In genomic region chr7:24851596-24852325, GRCm38 (mm10) we compare ENCODE assay signal across 22 mouse cellular contexts. TPM values are rescaled to one million over a fixed set of nuclear protein-coding genes. Genes with fewer than 3 reads are reported as not detected.
DNase-seq lines count a peak whose midpoint lies in the region; ATAC-seq and TF ChIP-seq lines count a peak whose summit lies in the region.
"Had no signal": no experiment of that assay in that cellular context is flagged by ENCODE, and none has a peak within 500 bp of the region (broad histone marks: within the 10 kb centered on the region; RNA-seq: fewer than 3 reads in every experiment).

No protein-coding gene starts in this region.

- no peaks in the 10 kb centered on the region for H3K36me3 ChIP-seq in hindbrain, embryonic 10.5 days
- no peaks in the 10 kb centered on the region for H3K36me3 ChIP-seq in hindbrain, embryonic 13.5 days
- H3K36me3 ChIP-seq in ES-Bruce4 (ENCODE audit: control insufficient read depth, insufficient read depth, low read length, poor library complexity, severe bottlenecking), result no peaks in the 10 kb centered on the region
- H3K36me3 ChIP-seq in liver, embryonic 16.5 days (ENCODE audit: control insufficient read depth, insufficient read depth), result no peaks in the 10 kb centered on the region
- H3K36me3 ChIP-seq: kidney, embryonic 15.5 days; midbrain, embryonic 13.5 days had no signal

- no peak for ATAC-seq in hindbrain, embryonic 13.5 days (ENCODE audit: low FRiP score)
- no peak for ATAC-seq in liver, embryonic 16.5 days (ENCODE audit: low read depth)
- ATAC-seq: forebrain, postnatal 0 days; inflammation-experienced regulatory T-cells, adult 6 months; midbrain, embryonic 13.5 days had no signal

- WGBS in hindbrain, embryonic 10.5 days, result 89% methylated on average over 5 of the region's 5 CpGs
- WGBS in hindbrain, embryonic 13.5 days, result 87% methylated on average over 5 of the region's 5 CpGs
- WGBS in liver, embryonic 16.5 days (ENCODE audit: insufficient replicate concordance), result 62% methylated on average over 5 of the region's 5 CpGs

- no peak for DNase-seq in hindbrain, embryonic 10.5 days (ENCODE audit: low spot score)
- DNase-seq in gastrocnemius, adult 8-10 months (ENCODE audit: low spot score in 2 of 2), result no peak
- DNase-seq in kidney, adult 9 months, result no peak
- DNase-seq: cerebellum, postnatal 14 days; forebrain, postnatal 0 days; gastrocnemius, adult 2 months; lung, postnatal 4 days; thymus, postnatal 25 days had no signal

- no peak overlapping the region for H3K4me3 ChIP-seq in hindbrain, embryonic 10.5 days
- H3K4me3 ChIP-seq in hindbrain, embryonic 13.5 days, result no peak overlapping the region
- H3K4me3 ChIP-seq in ES-Bruce4 (ENCODE audit: low read depth, low read length), result peak overlapping the region; percentile 44
- peak overlapping the region; percentile 41 for H3K4me3 ChIP-seq in bone marrow macrophage, adult 2 months (ENCODE audit: insufficient read depth, low read length)
- peak overlapping the region; percentile 54 for H3K4me3 ChIP-seq in liver, embryonic 16.5 days (ENCODE audit: low read depth, low read length)
- H3K4me3 ChIP-seq: gastrocnemius, adult 2 months; kidney, embryonic 15.5 days; midbrain, embryonic 13.5 days had no signal

- no peak overlapping the region for H3K4me2 ChIP-seq in hindbrain, embryonic 13.5 days
- H3K4me2 ChIP-seq in liver, embryonic 16.5 days (ENCODE audit: low read depth, low read length), result peak overlapping the region; percentile 70
- H3K4me2 ChIP-seq: kidney, embryonic 15.5 days; lung, embryonic 14.5 days; midbrain, embryonic 13.5 days had no signal

- no peaks in the 10 kb centered on the region for H3K9me3 ChIP-seq in hindbrain, embryonic 10.5 days
- no peaks in the 10 kb centered on the region for H3K9me3 ChIP-seq in hindbrain, embryonic 13.5 days
- H3K9me3 ChIP-seq in ES-Bruce4 (replicated peaks; ENCODE audit: control insufficient read depth, insufficient read depth, low read length, poor library complexity, severe bottlenecking), result no peaks in the 10 kb centered on the region
- no peaks in the 10 kb centered on the region for H3K9me3 ChIP-seq in liver, embryonic 16.5 days (replicated peaks; ENCODE audit: control insufficient read depth, low read length)
- H3K9me3 ChIP-seq: kidney, embryonic 15.5 days; midbrain, embryonic 13.5 days had no signal

- no peak for TF ChIP-seq POLR2A in ES-Bruce4 (IDR thresholded peaks at IDR 0.05; ENCODE audit: insufficient read depth, low read length)
- TF ChIP-seq POLR2A in bone marrow macrophage, adult 2 months (IDR thresholded peaks at IDR 0.05; ENCODE audit: borderline replicate concordance, low read depth, low read length), result no peak

- TF ChIP-seq EP300 in ES-Bruce4 (IDR thresholded peaks at IDR 0.05; ENCODE audit: insufficient read depth, low read depth, low read length), result no peak

- TF ChIP-seq CTCF in ES-Bruce4 (IDR thresholded peaks at IDR 0.05; ENCODE audit: low read depth, low read length), result no peak
- no peak for TF ChIP-seq CTCF in bone marrow macrophage, adult 2 months (IDR thresholded peaks at IDR 0.05; ENCODE audit: low read depth, low read length)

- H3K9ac ChIP-seq in hindbrain, embryonic 13.5 days, result no peak overlapping the region
- 0 out of 2 replicates have a peak overlapping the region, but pooled peaks have one; percentile 7 for H3K9ac ChIP-seq in ES-Bruce4 (ENCODE audit: low read depth, poor library complexity, severe bottlenecking)
- H3K9ac ChIP-seq in liver, embryonic 16.5 days (ENCODE audit: low read depth, low read length), result peak overlapping the region; percentile 72
- H3K9ac ChIP-seq: forebrain, postnatal 0 days; kidney, embryonic 15.5 days; lung, embryonic 14.5 days; midbrain, embryonic 13.5 days had no signal

- peak overlapping the region; percentile 3; the same call in 1 of the 2 replicates for H3K27ac ChIP-seq in hindbrain, embryonic 10.5 days
- H3K27ac ChIP-seq in hindbrain, embryonic 13.5 days, result no peak overlapping the region
- peak overlapping the region; percentile 54 for H3K27ac ChIP-seq in ES-Bruce4 (ENCODE audit: insufficient read depth, low read length)
- peak overlapping the region; percentile 82 for H3K27ac ChIP-seq in bone marrow macrophage, adult 2 months (ENCODE audit: insufficient read depth, low read depth, low read length)
- peak overlapping the region; percentile 100 for H3K27ac ChIP-seq in liver, embryonic 16.5 days (ENCODE audit: low read length)
- H3K27ac ChIP-seq: gastrocnemius, adult 2 months; kidney, embryonic 15.5 days; midbrain, embryonic 13.5 days had no signal

- H3K27me3 ChIP-seq in hindbrain, embryonic 10.5 days (ENCODE audit: insufficient read depth, poor library complexity, severe bottlenecking), result no peaks in the 10 kb centered on the region
- no peaks in the 10 kb centered on the region for H3K27me3 ChIP-seq in hindbrain, embryonic 13.5 days
- no peaks in the 10 kb centered on the region for H3K27me3 ChIP-seq in ES-Bruce4 (ENCODE audit: control insufficient read depth, insufficient read depth, low read length, poor library complexity, severe bottlenecking)
- H3K27me3 ChIP-seq in liver, embryonic 16.5 days (ENCODE audit: control insufficient read depth, insufficient read depth, low read depth, low read length), result no peaks in the 10 kb centered on the region
- H3K27me3 ChIP-seq: kidney, embryonic 15.5 days; midbrain, embryonic 13.5 days had no signal

- H3K4me1 ChIP-seq in hindbrain, embryonic 10.5 days (replicated peaks), result peaks cover 28% of the 10 kb centered on the region
- no peaks in the 10 kb centered on the region for H3K4me1 ChIP-seq in hindbrain, embryonic 13.5 days (replicated peaks)
- peaks cover 2% of the 10 kb centered on the region for H3K4me1 ChIP-seq in ES-Bruce4 (ENCODE audit: control insufficient read depth, insufficient read depth, low read length)
- H3K4me1 ChIP-seq in bone marrow macrophage, adult 2 months (ENCODE audit: control insufficient read depth, insufficient read depth, low read length), result peaks cover 44% of the 10 kb centered on the region
- H3K4me1 ChIP-seq in liver, embryonic 16.5 days (ENCODE audit: control insufficient read depth, low read depth, low read length), result peaks cover 50% of the 10 kb centered on the region

RNA-seq across cellular contexts. Expression of gene Gm9844, which starts 10.3 kb away (rescaled TPM):
- 15.5 and 24.3 TPM in 2 replicates for polyA plus RNA-seq in hindbrain, embryonic 10.5 days (2016; fragmentation: Nextera tagmentation; extraction: Ambion mirVana)
- 36.3 and 38.4 TPM in 2 replicates for polyA plus RNA-seq in hindbrain, embryonic 13.5 days (2015; fragmentation: Nextera tagmentation; extraction: Ambion mirVana)
- polyA plus RNA-seq in ES-Bruce4 (2011; ENCODE audit: insufficient read depth, insufficient read length, low read depth, missing spikeins), result 21.9 and 24.9 TPM in 2 replicates
- 2.4 TPM in 1 of 2 replicates, not detected in the other for polyA plus RNA-seq in bone marrow macrophage, adult 2 months (2012; ENCODE audit: insufficient read depth, insufficient read length, missing spikeins)
- polyA plus RNA-seq in liver, embryonic 16.5 days (2015; fragmentation: Nextera tagmentation; extraction: Ambion mirVana), result 1.2 and 1.4 TPM in 2 replicates
- not detected for total RNA-seq in gastrocnemius, adult 8-10 months (2022)
- total RNA-seq: gastrocnemius, adult 2 months; heart, adult 8-10 months had no signal

RNA-seq across cellular contexts. Expression of gene Lypd4, which starts 18.0 kb away (rescaled TPM):
- polyA plus RNA-seq in hindbrain, embryonic 10.5 days (2016; fragmentation: Nextera tagmentation; extraction: Ambion mirVana), result not detected in 2 replicates
- not detected in 2 replicates for polyA plus RNA-seq in hindbrain, embryonic 13.5 days (2015; fragmentation: Nextera tagmentation; extraction: Ambion mirVana)
- polyA plus RNA-seq in ES-Bruce4 (2011; ENCODE audit: insufficient read depth, insufficient read length, low read depth, missing spikeins), result not detected in 2 replicates
- not detected in 2 replicates for polyA plus RNA-seq in bone marrow macrophage, adult 2 months (2012; ENCODE audit: insufficient read depth, insufficient read length, missing spikeins)
- not detected in 2 replicates for polyA plus RNA-seq in liver, embryonic 16.5 days (2015; fragmentation: Nextera tagmentation; extraction: Ambion mirVana)
- total RNA-seq in gastrocnemius, adult 8-10 months (2022), result not detected
- total RNA-seq: adrenal gland, postnatal 4 days; forebrain, postnatal 0 days; gastrocnemius, adult 2 months; heart, adult 8-10 months; layer of hippocampus, adult 18-20 months had no signal
- polyA plus RNA-seq: forebrain, postnatal 0 days; hindbrain, embryonic 11.5 days; inflammation-experienced regulatory T-cells, adult 6 months; kidney, embryonic 15.5 days; limb, embryonic 11.5 days; lung, embryonic 14.5 days; midbrain, embryonic 13.5 days; neural tube, embryonic 14.5 days had no signal

RNA-seq across cellular contexts. Expression of gene Dmrtc2, which starts 18.1 kb away (rescaled TPM):
- not detected in 2 replicates for polyA plus RNA-seq in hindbrain, embryonic 10.5 days (2016; fragmentation: Nextera tagmentation; extraction: Ambion mirVana)
- 0.19 and 0.26 TPM in 2 replicates for polyA plus RNA-seq in hindbrain, embryonic 13.5 days (2015; fragmentation: Nextera tagmentation; extraction: Ambion mirVana)
- polyA plus RNA-seq in ES-Bruce4 (2011; ENCODE audit: insufficient read depth, insufficient read length, low read depth, missing spikeins), result 0.75 and 1.1 TPM in 2 replicates
- polyA plus RNA-seq in bone marrow macrophage, adult 2 months (2012; ENCODE audit: insufficient read depth, insufficient read length, missing spikeins), result not detected in 2 replicates
- not detected in 2 replicates for polyA plus RNA-seq in liver, embryonic 16.5 days (2015; fragmentation: Nextera tagmentation; extraction: Ambion mirVana)
- not detected for total RNA-seq in gastrocnemius, adult 8-10 months (2022)
- total RNA-seq: forebrain, postnatal 0 days; gastrocnemius, adult 2 months; heart, adult 8-10 months; layer of hippocampus, adult 18-20 months had no signal
- polyA plus RNA-seq: inflammation-experienced regulatory T-cells, adult 6 months; kidney, embryonic 15.5 days; limb, embryonic 11.5 days; lung, embryonic 14.5 days; midbrain, embryonic 13.5 days; neural tube, embryonic 14.5 days had no signal

RNA-seq across cellular contexts. Expression of gene Rps19, which starts 32.4 kb away (rescaled TPM):
- 1,985 and 2,165 TPM in 2 replicates for polyA plus RNA-seq in hindbrain, embryonic 10.5 days (2016; fragmentation: Nextera tagmentation; extraction: Ambion mirVana)
- 1,307 and 1,338 TPM in 2 replicates for polyA plus RNA-seq in hindbrain, embryonic 13.5 days (2015; fragmentation: Nextera tagmentation; extraction: Ambion mirVana)
- 2,100 and 2,446 TPM in 2 replicates for polyA plus RNA-seq in ES-Bruce4 (2011; ENCODE audit: insufficient read depth, insufficient read length, low read depth, missing spikeins)
- 1,580 and 1,635 TPM in 2 replicates for polyA plus RNA-seq in bone marrow macrophage, adult 2 months (2012; ENCODE audit: insufficient read depth, insufficient read length, missing spikeins)
- 1,002 and 1,147 TPM in 2 replicates for polyA plus RNA-seq in liver, embryonic 16.5 days (2015; fragmentation: Nextera tagmentation; extraction: Ambion mirVana)
- 100 to 1,000 TPM; 382 to 444 (median 398) TPM for total RNA-seq in gastrocnemius, adult 8-10 months (2022)

RNA-seq across cellular contexts. Expression of gene Cd79a, which starts 45.4 kb away (rescaled TPM):
- polyA plus RNA-seq in hindbrain, embryonic 10.5 days (2016; fragmentation: Nextera tagmentation; extraction: Ambion mirVana), result 0.13 and 0.29 TPM in 2 replicates
- polyA plus RNA-seq in hindbrain, embryonic 13.5 days (2015; fragmentation: Nextera tagmentation; extraction: Ambion mirVana), result 0.35 and 0.38 TPM in 2 replicates
- polyA plus RNA-seq in ES-Bruce4 (2011; ENCODE audit: insufficient read depth, insufficient read length, low read depth, missing spikeins), result 2.8 and 2.9 TPM in 2 replicates
- polyA plus RNA-seq in bone marrow macrophage, adult 2 months (2012; ENCODE audit: insufficient read depth, insufficient read length, missing spikeins), result not detected in 2 replicates
- polyA plus RNA-seq in liver, embryonic 16.5 days (2015; fragmentation: Nextera tagmentation; extraction: Ambion mirVana), result 10.5 and 13.9 TPM in 2 replicates
- total RNA-seq in gastrocnemius, adult 8-10 months (2022), result under 1 TPM in 2 of 4 experiments, not detected in 2; 0.17 to 0.19 TPM
- total RNA-seq: gastrocnemius, adult 2 months had no signal

Comparison
In these comparisons a context has a peak if more than half of its experiments do, and no peak if none do; other contexts are left out.
1. H3K4me3 ChIP-seq: peak in ES-Bruce4 (single experiment), bone marrow macrophage, adult 2 months (single experiment) and liver, embryonic 16.5 days (single experiment); none in hindbrain, embryonic 10.5 days (single experiment) and hindbrain, embryonic 13.5 days (single experiment).